Mouse (Mus musculus): ENCODE data around the gene Btn1a1. TPM values are rescaled to one million over a fixed set of nuclear protein-coding genes. Genes with fewer than 3 reads are reported as not detected.
A peak's percentile ranks its signal among the peaks of the same experiment; 100 is the strongest.

The Btn1a1 gene
- 1.6 and 2.1 TPM in 2 replicates for polyA plus RNA-seq (2015; fragmentation: Nextera tagmentation; extraction: Ambion mirVana)

GRCm38 (mm10) chr13:23465600-23466109 lies at the start of gene Btn1a1:
Gene Btn1a1 (minus strand): TSS chr13:23465901.
- Histone ChIP-seq H3K4me2 (peak within 1 kb of the TSS; percentile 90), H3K4me1 (replicated peaks) (peaks cover 48% of the 10 kb centered on the region), H3K27ac (replicated peaks) (peak within 1 kb of the TSS; percentile 88), H3K9me3 (replicated peaks) (no peaks in the 10 kb centered on the region), H3K36me3 (replicated peaks) (no peaks in the 10 kb centered on the region), H3K4me3 (replicated peaks) (peak within 1 kb of the TSS; percentile 73), H3K27me3 (no peaks in the 10 kb centered on the region), H3K9ac (peak within 1 kb of the TSS; percentile 81)
- no peak; the same call in 1 of the 2 replicates for ATAC-seq (ENCODE audit: insufficient read depth)
- WGBS (ENCODE audit: insufficient replicate concordance): 2% methylated on average over 7 of the region's 7 CpGs

DNA sequence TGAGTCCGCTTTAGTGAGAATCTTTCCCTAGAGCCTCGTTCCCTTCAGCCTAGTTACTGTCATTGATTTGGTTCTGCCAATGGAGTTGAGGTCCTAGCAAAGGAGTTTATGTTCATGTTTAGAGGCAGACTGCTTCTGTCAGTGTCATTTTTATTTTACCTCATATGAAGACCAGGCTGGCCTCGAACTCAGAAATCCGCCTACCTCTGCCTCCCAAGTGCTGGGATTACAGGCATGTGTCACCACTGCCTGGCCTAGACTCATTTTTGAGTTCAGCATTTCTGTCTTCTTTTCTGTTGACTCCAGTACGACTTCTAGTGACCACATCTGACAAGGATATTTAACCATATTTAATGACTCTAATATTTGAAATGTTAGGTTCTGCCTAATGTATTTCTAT lies 49.6 kb upstream of the Btn1a1 start:
- WGBS (ENCODE audit: insufficient replicate concordance): 60% methylated on average over 5 of the region's 5 CpGs
- no peak overlapping the region for H3K9ac ChIP-seq
- H3K27me3 ChIP-seq: no peaks in the 10 kb centered on the region
- H3K27ac ChIP-seq (replicated peaks): no peak overlapping the region
- H3K36me3 ChIP-seq (replicated peaks): no peaks in the 10 kb centered on the region
- H3K4me1 ChIP-seq (replicated peaks): peaks cover 29% of the 10 kb centered on the region
- H3K9me3 ChIP-seq (replicated peaks): no peaks in the 10 kb centered on the region
- no peak overlapping the region for H3K4me3 ChIP-seq (replicated peaks)
- no peak overlapping the region for H3K4me2 ChIP-seq
- ATAC-seq (ENCODE audit: insufficient read depth): no peak

DNA sequence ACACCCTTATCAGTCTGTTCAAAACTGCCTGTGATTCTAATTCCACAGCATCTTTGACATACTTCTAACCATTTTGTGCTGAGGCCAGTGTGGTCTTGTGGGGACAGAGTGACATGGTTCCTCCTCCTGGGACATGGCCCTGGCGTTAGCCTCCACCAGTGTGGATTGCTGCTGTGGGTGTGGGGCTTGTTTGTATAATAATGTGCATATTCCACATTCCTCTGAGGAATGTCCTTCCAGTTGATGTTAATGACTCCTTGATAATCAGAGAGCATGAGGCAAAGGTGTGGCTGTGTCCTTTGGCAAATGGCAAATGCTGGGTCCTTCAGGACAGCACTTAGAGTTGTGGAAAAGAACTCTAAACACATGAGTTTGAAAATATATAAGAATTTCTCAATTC lies 47.8 kb upstream of the Btn1a1 start:
- no peak overlapping the region for H3K27ac ChIP-seq (replicated peaks)
- H3K4me1 ChIP-seq (replicated peaks): peaks cover 22% of the 10 kb centered on the region
- no peak overlapping the region for H3K9ac ChIP-seq
- no peaks in the 10 kb centered on the region for H3K27me3 ChIP-seq
- ATAC-seq (ENCODE audit: insufficient read depth): no peak
- no peak overlapping the region for H3K4me2 ChIP-seq
- no peaks in the 10 kb centered on the region for H3K36me3 ChIP-seq (replicated peaks)
- H3K4me3 ChIP-seq (replicated peaks): no peak overlapping the region
- H3K9me3 ChIP-seq (replicated peaks): no peaks in the 10 kb centered on the region
- 67% methylated on average over 1 of the region's 1 CpGs for WGBS (ENCODE audit: insufficient replicate concordance)

DNA sequence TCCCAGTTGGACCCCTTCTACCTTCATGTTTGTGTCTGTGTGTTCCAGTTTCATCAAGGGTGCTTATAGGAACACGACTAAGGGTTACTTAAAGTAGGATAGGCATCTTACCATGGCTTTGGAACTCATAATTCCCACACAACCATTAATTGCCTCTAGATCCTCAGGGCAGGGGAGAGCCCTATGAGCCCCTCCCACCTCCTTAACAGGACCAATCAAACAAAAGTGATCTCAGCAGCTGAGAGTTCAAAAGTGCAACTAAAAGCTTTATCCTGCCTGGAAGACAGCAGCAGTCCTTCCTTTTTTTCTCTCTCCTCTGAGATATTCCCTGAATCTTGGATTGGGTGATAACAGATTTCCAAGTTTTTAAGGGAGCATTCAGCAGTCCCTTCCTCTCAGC lies 44.4 kb upstream of the Btn1a1 start:
- no peak for ATAC-seq (ENCODE audit: insufficient read depth)
- Histone ChIP-seq H3K9me3 (replicated peaks) (no peaks in the 10 kb centered on the region), H3K9ac (no peak overlapping the region), H3K4me3 (replicated peaks) (no peak overlapping the region), H3K27me3 (no peaks in the 10 kb centered on the region), H3K36me3 (replicated peaks) (no peaks in the 10 kb centered on the region), H3K4me2 (no peak overlapping the region), H3K27ac (replicated peaks) (no peak overlapping the region), H3K4me1 (replicated peaks) (peaks cover 36% of the 10 kb centered on the region)
- WGBS (ENCODE audit: insufficient replicate concordance): 42% methylated on average over 1 of the region's 1 CpGs

DNA sequence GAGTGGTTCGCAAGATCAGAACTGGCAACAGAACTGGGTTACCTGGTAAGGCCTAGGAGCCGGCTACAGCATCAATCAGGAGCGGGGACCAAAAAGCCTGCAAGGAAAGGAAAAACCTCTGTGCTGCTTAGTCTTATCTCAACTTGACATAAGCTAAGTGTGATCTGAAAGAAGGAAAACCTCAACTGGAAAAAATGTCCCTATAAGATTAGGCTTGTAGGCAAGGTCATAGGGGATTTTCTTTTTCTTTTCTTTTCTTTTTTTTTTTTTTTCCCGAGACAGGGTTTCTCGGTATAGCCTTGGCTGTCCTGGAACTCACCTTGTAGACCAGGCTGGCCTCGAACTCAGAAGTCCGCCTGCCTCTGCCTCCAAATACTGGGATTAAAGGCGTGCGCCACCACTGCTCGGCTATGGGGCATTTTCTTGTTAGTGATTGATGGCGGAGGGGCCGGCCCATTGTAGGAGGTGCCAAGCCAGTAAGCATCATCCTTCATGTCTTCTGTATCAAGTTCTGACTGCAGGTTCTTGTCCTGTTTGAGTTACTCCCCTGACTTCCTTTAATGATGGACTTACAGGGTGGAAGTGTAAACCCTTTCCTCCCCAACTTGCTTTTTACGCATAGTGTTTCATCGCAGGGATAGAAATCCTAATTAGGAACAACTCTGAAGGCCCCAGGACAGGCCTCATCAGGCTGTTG lies 41.3 kb upstream of the Btn1a1 start:
- H3K4me1 ChIP-seq (replicated peaks): peaks cover 53% of the 10 kb centered on the region
- no peaks in the 10 kb centered on the region for H3K27me3 ChIP-seq
- ATAC-seq (ENCODE audit: insufficient read depth): 0 out of 2 replicates have a peak, but pooled peaks have one; percentile 26
- H3K9me3 ChIP-seq (replicated peaks): no peaks in the 10 kb centered on the region
- H3K9ac ChIP-seq: no peak overlapping the region
- peak overlapping the region; percentile 76 for H3K4me2 ChIP-seq
- H3K27ac ChIP-seq (replicated peaks): 0 out of 2 replicates have a peak overlapping the region, but pooled peaks have one; percentile 31
- 10% methylated on average over 14 of the region's 14 CpGs for WGBS (ENCODE audit: insufficient replicate concordance)
- no peaks in the 10 kb centered on the region for H3K36me3 ChIP-seq (replicated peaks)
- peak overlapping the region; percentile 55 for H3K4me3 ChIP-seq (replicated peaks)

DNA sequence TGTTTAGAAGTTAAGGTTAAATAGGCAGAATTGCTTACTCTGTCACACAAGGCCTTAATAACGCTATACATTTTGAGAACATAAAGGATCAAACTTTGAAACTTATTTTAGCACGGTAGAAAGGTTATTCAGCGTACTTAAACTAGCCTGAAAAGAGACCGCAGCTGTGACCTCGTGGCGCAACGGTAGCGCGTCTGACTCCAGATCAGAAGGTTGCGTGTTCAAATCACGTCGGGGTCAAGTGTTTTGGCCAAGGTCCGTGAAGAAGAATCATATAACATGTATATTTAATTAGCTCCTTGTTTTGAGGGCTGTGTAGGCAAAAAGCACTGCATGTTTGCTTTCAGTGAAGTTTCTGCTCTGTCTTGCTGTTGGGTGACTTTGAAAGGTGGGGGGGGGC lies 40.6 kb upstream of the Btn1a1 start:
- Histone ChIP-seq H3K9me3 (replicated peaks) (no peaks in the 10 kb centered on the region), H3K27ac (replicated peaks) (0 out of 2 replicates have a peak overlapping the region, but pooled peaks have one; percentile 31), H3K27me3 (no peaks in the 10 kb centered on the region), H3K4me1 (replicated peaks) (peaks cover 56% of the 10 kb centered on the region), H3K9ac (peak overlapping the region; percentile 64), H3K4me2 (peak overlapping the region; percentile 76), H3K36me3 (replicated peaks) (no peaks in the 10 kb centered on the region), H3K4me3 (replicated peaks) (peak overlapping the region; percentile 55)
- peak; percentile 58 for ATAC-seq (ENCODE audit: insufficient read depth)
- under 1% methylated on average over 13 of the region's 13 CpGs for WGBS (ENCODE audit: insufficient replicate concordance)

DNA sequence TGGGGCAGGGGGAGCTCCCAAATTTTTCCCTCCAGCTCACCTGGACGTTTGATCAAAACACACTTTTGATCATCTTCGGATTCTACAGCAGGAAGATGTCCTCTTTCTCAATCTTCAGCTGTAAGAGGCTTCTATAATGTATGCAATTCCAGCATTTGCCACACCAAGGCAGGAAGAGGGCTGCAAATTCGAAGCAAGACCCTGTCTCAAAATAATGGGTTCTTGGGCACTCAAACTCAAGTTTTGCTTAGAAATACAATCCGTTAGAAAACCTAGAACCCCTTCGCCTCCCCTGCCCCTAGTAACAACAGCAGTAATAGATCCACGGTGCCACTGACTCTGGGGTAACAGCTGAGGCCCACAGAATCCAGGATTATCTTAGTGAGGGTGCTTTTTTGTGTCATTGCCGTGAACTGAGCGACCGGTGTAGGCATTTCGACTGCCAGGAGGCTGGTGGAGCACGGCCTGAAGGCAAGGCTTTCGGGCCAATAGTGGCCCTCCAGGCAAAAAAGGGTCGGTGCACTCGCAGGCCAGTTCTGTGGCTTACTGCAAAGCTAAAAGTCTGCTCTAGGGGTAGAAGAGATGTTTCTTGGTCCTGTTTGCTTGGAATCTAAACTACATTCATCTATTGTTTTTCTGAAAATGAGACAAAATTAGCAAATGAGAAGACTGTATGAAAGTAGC lies 40.1 kb upstream of the Btn1a1 start:
- peak overlapping the region; percentile 55 for H3K4me3 ChIP-seq (replicated peaks)
- 0 out of 2 replicates have a peak, but pooled peaks have one; percentile 33 for ATAC-seq (ENCODE audit: insufficient read depth)
- H3K27me3 ChIP-seq: no peaks in the 10 kb centered on the region
- no peaks in the 10 kb centered on the region for H3K9me3 ChIP-seq (replicated peaks)
- H3K36me3 ChIP-seq (replicated peaks): no peaks in the 10 kb centered on the region
- peak overlapping the region; percentile 76 for H3K4me2 ChIP-seq
- 4% methylated on average over 14 of the region's 14 CpGs for WGBS (ENCODE audit: insufficient replicate concordance)
- peak overlapping the region; percentile 64 for H3K9ac ChIP-seq
- H3K4me1 ChIP-seq (replicated peaks): peaks cover 60% of the 10 kb centered on the region
- H3K27ac ChIP-seq (replicated peaks): peak overlapping the region; percentile 49; the same call in 1 of the 2 replicates

GRCm38 (mm10) chr13:23503797-23504196 lies 38.1 kb upstream of the Btn1a1 start:
- Histone ChIP-seq H3K4me2 (peak overlapping the region; percentile 23), H3K9ac (no peak overlapping the region), H3K27ac (replicated peaks) (no peak overlapping the region), H3K36me3 (replicated peaks) (no peaks in the 10 kb centered on the region), H3K27me3 (no peaks in the 10 kb centered on the region), H3K4me1 (replicated peaks) (peaks cover 68% of the 10 kb centered on the region), H3K9me3 (replicated peaks) (no peaks in the 10 kb centered on the region), H3K4me3 (replicated peaks) (no peak overlapping the region)
- no peak for ATAC-seq (ENCODE audit: insufficient read depth)
- 1% methylated on average over 9 of the region's 9 CpGs for WGBS (ENCODE audit: insufficient replicate concordance)

GRCm38 (mm10) chr13:23502916-23503315 lies 37.2 kb upstream of the Btn1a1 start:
- no peaks in the 10 kb centered on the region for H3K27me3 ChIP-seq
- 68% methylated on average over 4 of the region's 4 CpGs for WGBS (ENCODE audit: insufficient replicate concordance)
- no peaks in the 10 kb centered on the region for H3K36me3 ChIP-seq (replicated peaks)
- no peak overlapping the region for H3K9ac ChIP-seq
- H3K9me3 ChIP-seq (replicated peaks): no peaks in the 10 kb centered on the region
- no peak for ATAC-seq (ENCODE audit: insufficient read depth)
- no peak overlapping the region for H3K4me3 ChIP-seq (replicated peaks)
- H3K4me2 ChIP-seq: no peak overlapping the region
- peaks cover 72% of the 10 kb centered on the region for H3K4me1 ChIP-seq (replicated peaks)
- H3K27ac ChIP-seq (replicated peaks): no peak overlapping the region

- Histone ChIP-seq H3K36me3 (replicated peaks) (no peaks in the 10 kb centered on the region), H3K9me3 (replicated peaks) (no peaks in the 10 kb centered on the region), H3K9ac (peak overlapping the region; percentile 19; the same call in 1 of the 2 replicates), H3K27ac (replicated peaks) (no peak overlapping the region), H3K4me2 (peak overlapping the region; percentile 65), H3K4me1 (replicated peaks) (peaks cover 69% of the 10 kb centered on the region), H3K4me3 (replicated peaks) (peak overlapping the region; percentile 36), H3K27me3 (no peaks in the 10 kb centered on the region)
- WGBS (ENCODE audit: insufficient replicate concordance): 28% methylated on average over 9 of the region's 9 CpGs
- ATAC-seq (ENCODE audit: insufficient read depth): no peak
These were observed 36.4 kb upstream of the Btn1a1 start for GRCm38 (mm10) chr13:23502031-23502567.

- no peak for ATAC-seq (ENCODE audit: insufficient read depth)
- Histone ChIP-seq H3K4me1 (replicated peaks) (peaks cover 67% of the 10 kb centered on the region), H3K27me3 (no peaks in the 10 kb centered on the region), H3K4me2 (peak overlapping the region; percentile 65), H3K9me3 (replicated peaks) (no peaks in the 10 kb centered on the region), H3K9ac (peak overlapping the region; percentile 8; the same call in 1 of the 2 replicates), H3K36me3 (replicated peaks) (no peaks in the 10 kb centered on the region), H3K27ac (replicated peaks) (no peak overlapping the region), H3K4me3 (replicated peaks) (peak overlapping the region; percentile 36)
- WGBS (ENCODE audit: insufficient replicate concordance): 15% methylated on average over 5 of the region's 5 CpGs
These were observed 35.8 kb upstream of the Btn1a1 start for GRCm38 (mm10) chr13:23501511-23501910.

All from liver, embryonic 15.5 days (tissue).